Mouse (Mus musculus) heart, adult 2 months (tissue): ENCODE measurements around the gene Mars2.

ENCODE experiments used
- CTCF ChIP-seq: fragments of 200-600 bp; IDR thresholded peaks from 2 replicates; pipeline ENCODE4 v1.8.1; 2022; ENCODE audit warnings: antibody characterized with exemption, mild to moderate bottlenecking, moderate library complexity
- EP300 ChIP-seq: fragments of 200-500 bp; IDR thresholded peaks from 2 replicates; pipeline ENCODE4 v1.6.1; 2011; ENCODE audit warnings: low read depth, low read length, control low read depth; ENCODE audit not compliant: insufficient read depth

DNA sequence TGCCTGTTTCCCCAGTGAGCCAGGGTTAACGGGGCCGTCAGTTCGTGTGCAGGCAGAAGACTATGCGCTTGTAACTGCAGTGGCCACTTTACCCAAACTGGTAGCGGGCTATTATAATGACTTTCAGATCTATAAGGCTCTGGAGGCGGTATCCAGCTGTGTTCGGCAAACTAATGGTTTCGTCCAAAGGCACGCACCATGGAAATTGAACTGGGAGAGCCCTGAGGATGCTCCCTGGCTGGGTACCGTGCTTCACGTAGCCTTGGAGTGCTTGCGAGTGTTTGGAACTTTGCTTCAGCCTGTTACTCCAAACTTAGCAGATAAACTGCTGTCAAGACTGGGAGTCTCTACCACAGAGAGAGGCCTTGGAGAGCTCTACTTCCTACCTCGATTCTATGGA is 1.5 kb downstream of the Mars2 start:
- TF ChIP-seq CTCF (no peak), EP300 (no peak)
